Mouse (Mus musculus): Measurements from ENCODE around the gene Tspan9.

Gene Tspan9

DNA sequence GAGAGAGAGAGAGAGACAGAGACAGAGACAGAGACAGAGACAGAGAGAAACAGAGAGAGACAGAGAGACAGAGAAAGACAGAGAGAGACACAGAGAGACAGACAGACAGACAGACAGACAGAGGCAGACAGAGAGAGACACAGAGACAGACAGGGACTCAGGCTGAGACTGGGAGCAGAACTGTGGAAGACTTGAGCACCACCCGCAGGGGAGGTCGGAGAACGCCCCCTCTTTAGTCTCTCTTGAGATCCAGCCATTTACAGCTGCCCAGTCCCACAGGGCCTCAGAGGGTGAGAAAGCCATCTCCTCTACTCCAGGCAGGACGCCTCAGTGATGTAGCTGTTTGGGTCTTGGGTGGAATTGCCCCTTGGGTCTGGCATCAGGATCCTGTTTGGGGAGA, 225.7 kb downstream of the Tspan9 start:
- DNase-seq, result no peak

GRCm38 (mm10) chr6:127916993-127917392, 226.4 kb downstream of the Tspan9 start:
- DNase-seq, result no peak

DNA sequence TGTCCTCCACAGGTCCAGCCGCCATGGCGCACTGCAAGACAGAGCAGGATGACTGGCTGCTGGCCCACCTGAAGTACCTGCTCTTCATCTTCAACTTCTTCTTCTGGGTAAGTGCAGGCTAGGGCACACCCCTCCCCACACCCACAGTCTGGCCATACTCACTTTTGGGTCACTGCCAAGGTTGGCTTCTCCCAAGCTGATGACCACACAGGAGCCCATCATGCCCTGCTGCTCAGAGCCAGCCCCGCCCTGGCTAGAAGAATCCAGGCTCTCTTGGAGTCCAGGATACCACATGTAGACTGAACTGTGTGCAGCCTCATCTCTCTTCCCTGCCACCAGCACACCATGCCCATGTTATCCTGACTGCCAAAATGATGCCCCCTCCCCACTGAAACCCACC, 230.5 kb downstream of the Tspan9 start:
- no peak for DNase-seq

GRCm38 (mm10) chr6:127911687-127912086, 231.7 kb downstream of the Tspan9 start:
- DNase-seq, result no peak

All from kidney, postnatal 25 days (tissue).